Mouse (Mus musculus) myocyte (in vitro differentiated cells): Measurements from ENCODE around the gene Rbbp5. TPM values are rescaled to one million over a fixed set of nuclear protein-coding genes. Genes with fewer than 3 reads are reported as not detected.

ENCODE experiments used
- H3K27me3 ChIP-seq: one replicate; pipeline ENCODE4 v1.6.1; 2011; ENCODE audit not compliant: control insufficient read depth, insufficient read depth, insufficient read length
- H3K36me3 ChIP-seq: one replicate; pipeline ENCODE4 v1.6.1; 2011; ENCODE audit not compliant: control insufficient read depth, insufficient read depth
- H3K4me2 ChIP-seq: one replicate; pipeline ENCODE4 v1.6.1; 2011; ENCODE audit warnings: low read depth, control low read depth
- H3K4me3 ChIP-seq: one replicate; pipeline ENCODE4 v1.5.1; 2011; ENCODE audit warnings: mild to moderate bottlenecking, control low read depth, moderate library complexity
- H3K79me2 ChIP-seq: one replicate; pipeline ENCODE4 v1.6.1; 2011; ENCODE audit not compliant: control insufficient read depth, insufficient read depth
- H3ac ChIP-seq: one replicate; pipeline ENCODE4 v1.6.1; 2011; ENCODE audit not compliant: control insufficient read depth, insufficient read length
- CEBPB ChIP-seq: IDR thresholded peaks from 2 replicates; pipeline ENCODE4 v1.6.1; 2011; ENCODE audit warnings: mild to moderate bottlenecking, moderate library complexity; ENCODE audit not compliant: poor library complexity, insufficient read depth, severe bottlenecking
- E2F4 ChIP-seq: IDR thresholded peaks from one replicate; pipeline ENCODE4 v1.6.1; 2011; ENCODE audit warnings: mild to moderate bottlenecking, control low read depth, moderate library complexity; ENCODE audit not compliant: insufficient read depth
- MAX ChIP-seq: IDR thresholded peaks from one replicate; pipeline ENCODE4 v1.6.1; 2011; ENCODE audit warnings: low read depth, mild to moderate bottlenecking, control low read depth
- MYOD1 ChIP-seq, 3 experiments: IDR thresholded peaks; one replicate each; pipeline ENCODE4 v1.6.1; 2011; ENCODE audit warnings: control low read depth in 2 of 3, low read depth in 2 of 3, mild to moderate bottlenecking in 2 of 3, moderate library complexity in 1 of 3; ENCODE audit not compliant: insufficient read length in 2 of 3, control insufficient read depth in 1 of 3
- MYOG ChIP-seq, 3 experiments: IDR thresholded peaks; one replicate each; pipeline ENCODE4 v1.6.1; 2011; ENCODE audit warnings: control low read depth in 2 of 3, low read depth in 2 of 3, mild to moderate bottlenecking in 2 of 3; ENCODE audit not compliant: insufficient read length in 2 of 3, control insufficient read depth in 1 of 3, insufficient read depth in 1 of 3
- POLR2A ChIP-seq: IDR thresholded peaks from one replicate; pipeline ENCODE4 v1.6.1; 2011; ENCODE audit warnings: low read depth, mild to moderate bottlenecking, control low read depth, moderate library complexity; ENCODE audit not compliant: insufficient read length
- POLR2AphosphoS2 ChIP-seq: IDR thresholded peaks from one replicate; pipeline ENCODE4 v1.6.1; 2011; ENCODE audit warnings: low read depth, control low read depth; ENCODE audit not compliant: insufficient read length
- REST ChIP-seq: IDR thresholded peaks from one replicate; pipeline ENCODE4 v1.6.1; 2011; ENCODE audit warnings: mild to moderate bottlenecking, control low read depth, moderate library complexity; ENCODE audit not compliant: insufficient read depth, insufficient read length
- SRF ChIP-seq: IDR thresholded peaks from one replicate; pipeline ENCODE4 v1.6.1; 2011; ENCODE audit warnings: low read depth; ENCODE audit not compliant: control insufficient read depth, insufficient read length
- TCF12 ChIP-seq: IDR thresholded peaks from one replicate; pipeline ENCODE4 v1.6.1; 2011; ENCODE audit warnings: mild to moderate bottlenecking, control low read depth; ENCODE audit not compliant: poor library complexity, insufficient read depth, severe bottlenecking
- TCF3 ChIP-seq: IDR thresholded peaks from one replicate; pipeline ENCODE4 v1.6.1; 2011; ENCODE audit warnings: low read depth, control low read depth; ENCODE audit not compliant: insufficient read length
- USF1 ChIP-seq: IDR thresholded peaks from one replicate; pipeline ENCODE4 v1.6.1; 2011; ENCODE audit warnings: low read depth, mild to moderate bottlenecking, control low read depth, moderate library complexity
- polyA plus RNA-seq: library from polyadenylated mRNA; unstranded; fragments of >200 nt; fragmentation: generic; extraction: Trizol; gene quantifications from one replicate; pipeline ENCODE4 v1.2.1, GENCODE M21; 2012; ENCODE audit warnings: missing spikeins

Gene Rbbp5
- polyA plus RNA-seq, 1 experiment = 27.3 TPM

GRCm38 (mm10) chr1:132472537-132472936 lies 4.6 kb upstream of the Rbbp5 start:
- Histone ChIP-seq H3ac (no peak overlapping the region), H3K36me3 (no peaks in the 10 kb centered on the region), H3K79me2 (peaks cover 16% of the 10 kb centered on the region), H3K4me3 (no peak overlapping the region), H3K27me3 (no peaks in the 10 kb centered on the region), H3K4me2 (no peak overlapping the region)
- TF ChIP-seq CEBPB (no peak), REST (no peak), USF1 (no peak), MYOG (IDR thresholded peaks at IDR 0.05; ENCODE audit: control insufficient read depth in 1 of 3, insufficient read depth in 1 of 3, insufficient read length in 2 of 3, low read depth in 2 of 3) (no peak), SRF (no peak), POLR2A (no peak)

- no peak overlapping the region for H3K4me2 ChIP-seq
- H3K79me2 ChIP-seq = peaks cover 35% of the 10 kb centered on the region
- TF ChIP-seq TCF12 (no peak), POLR2A (no peak), TCF3 (no peak), MAX (no peak), USF1 (no peak), POLR2AphosphoS2 (no peak)
- no peaks in the 10 kb centered on the region for H3K27me3 ChIP-seq
- no peaks in the 10 kb centered on the region for H3K36me3 ChIP-seq
- no peak overlapping the region for H3K4me3 ChIP-seq
- no peak overlapping the region for H3ac ChIP-seq
These were observed 2.7 kb upstream of the Rbbp5 start for GRCm38 (mm10) chr1:132474496-132474895.

GRCm38 (mm10) chr1:132476575-132476927 lies 614 bp upstream of the Rbbp5 start:
- no peaks in the 10 kb centered on the region for H3K27me3 ChIP-seq
- no peaks in the 10 kb centered on the region for H3K36me3 ChIP-seq
- H3K4me2 ChIP-seq = peak overlapping the region; percentile 82
- TF ChIP-seq E2F4 (no peak), TCF12 (no peak), USF1 (no peak), POLR2AphosphoS2 (no peak), TCF3 (no peak), MYOG (IDR thresholded peaks at IDR 0.05; ENCODE audit: control insufficient read depth in 1 of 3, insufficient read depth in 1 of 3, insufficient read length in 2 of 3, low read depth in 2 of 3) (no peak), REST (no peak), MAX (no peak), SRF (no peak), CEBPB (no peak), POLR2A (no peak), MYOD1 (IDR thresholded peaks at IDR 0.05; ENCODE audit: control insufficient read depth in 1 of 3, insufficient read length in 2 of 3, low read depth in 2 of 3) (no peak)
- peak overlapping the region; percentile 71 for H3K4me3 ChIP-seq
- H3ac ChIP-seq = peak overlapping the region; percentile 40
- peaks cover 56% of the 10 kb centered on the region for H3K79me2 ChIP-seq

- H3K36me3 ChIP-seq = peaks cover 3% of the 10 kb centered on the region
- no peaks in the 10 kb centered on the region for H3K27me3 ChIP-seq
- TF ChIP-seq POLR2A (no peak), TCF12 (no peak), MYOG (IDR thresholded peaks at IDR 0.05; ENCODE audit: control insufficient read depth in 1 of 3, insufficient read depth in 1 of 3, insufficient read length in 2 of 3, low read depth in 2 of 3) (no peak), CEBPB (no peak), USF1 (no peak), E2F4 (no peak), MAX (no peak), TCF3 (no peak), POLR2AphosphoS2 (no peak), MYOD1 (IDR thresholded peaks at IDR 0.05; ENCODE audit: control insufficient read depth in 1 of 3, insufficient read length in 2 of 3, low read depth in 2 of 3) (no peak), REST (no peak), SRF (no peak)
- no peak overlapping the region for H3K4me3 ChIP-seq
- peaks cover 84% of the 10 kb centered on the region for H3K79me2 ChIP-seq
- H3K4me2 ChIP-seq = no peak overlapping the region
- no peak overlapping the region for H3ac ChIP-seq
These were observed 2.3 kb downstream of the Rbbp5 start for GRCm38 (mm10) chr1:132479438-132479837.

GRCm38 (mm10) chr1:132481619-132482018 lies 4.5 kb downstream of the Rbbp5 start:
- H3ac ChIP-seq = no peak overlapping the region
- H3K27me3 ChIP-seq = no peaks in the 10 kb centered on the region
- peaks cover 80% of the 10 kb centered on the region for H3K79me2 ChIP-seq
- peak; percentile 93 for TF ChIP-seq CEBPB
- TF ChIP-seq TCF12 = no peak
- H3K4me2 ChIP-seq = no peak overlapping the region
- H3K4me3 ChIP-seq = no peak overlapping the region
- H3K36me3 ChIP-seq = peaks cover 20% of the 10 kb centered on the region

- peaks cover 76% of the 10 kb centered on the region for H3K79me2 ChIP-seq
- no peaks in the 10 kb centered on the region for H3K27me3 ChIP-seq
- TF ChIP-seq POLR2A (no peak), SRF (no peak)
- no peak overlapping the region for H3ac ChIP-seq
- peaks cover 37% of the 10 kb centered on the region for H3K36me3 ChIP-seq
- H3K4me3 ChIP-seq = no peak overlapping the region
- H3K4me2 ChIP-seq = no peak overlapping the region
These were observed 6.1 kb downstream of the Rbbp5 start for GRCm38 (mm10) chr1:132483234-132483633.
